Mouse (Mus musculus): Measurements from ENCODE around the gene Fez2. TPM values are rescaled to one million over a fixed set of nuclear protein-coding genes. Genes with fewer than 3 reads are reported as not detected.

Fez2 gene
- polyA plus RNA-seq, 1 experiment from 2014 or later = 40.8 TPM

Other genes starting within 250 kb of the Fez2 start
- gene Crim1, start 217.9 kb downstream of the Fez2 start, polyA plus RNA-seq (2015; fragmentation: Nextera tagmentation; extraction: Ambion mirVana) = 7.2 and 8.6 TPM in 2 replicates
- gene Vit, start 89.9 kb upstream of the Fez2 start, polyA plus RNA-seq (2015; fragmentation: Nextera tagmentation; extraction: Ambion mirVana) = 3.4 and 5.1 TPM in 2 replicates